Mouse (Mus musculus) forebrain, embryonic 14.5 days (tissue): ENCODE results near the gene Acbd4. TPM values are rescaled to one million over a fixed set of nuclear protein-coding genes. Genes with fewer than 3 reads are reported as not detected.

Experiments
- ATAC-seq: fragments of 200-750 bp; cut with Nextera tagmentation; 2 replicates; pipeline ENCODE4 v1.8.0; 2017; ENCODE audit warnings: mild to moderate bottlenecking, moderate library complexity
- DNase-seq: peaks from one replicate; pipeline ENCODE4 v3.0.0-alpha.2; 2015; ENCODE audit warnings: low spot score
- H3K27ac ChIP-seq: fragments of 300-500 bp; sonication (generic); 2 replicates; pipeline ENCODE4 v1.5.1; 2014; ENCODE audit warnings: low read depth, mild to moderate bottlenecking, control low read depth, low read length, moderate library complexity
- H3K27me3 ChIP-seq: fragments of 300-500 bp; sonication (generic); replicated peaks from 2 replicates; pipeline ENCODE4 v1.6.1; 2014; ENCODE audit warnings: low read length, control low read depth, mixed read lengths; ENCODE audit not compliant: control insufficient read depth, insufficient read depth
- H3K36me3 ChIP-seq: fragments of 300-500 bp; sonication (generic); 2 replicates; pipeline ENCODE4 v1.6.1; 2014; ENCODE audit warnings: low read length, control low read depth; ENCODE audit not compliant: control insufficient read depth, insufficient read depth
- H3K4me1 ChIP-seq: fragments of 300-500 bp; sonication (generic); 2 replicates; pipeline ENCODE4 v1.6.1; 2014; ENCODE audit warnings: antibody characterized with exemption, low read length, control low read depth; ENCODE audit not compliant: control insufficient read depth, insufficient read depth
- H3K4me2 ChIP-seq: fragments of 300-500 bp; sonication (generic); 2 replicates; pipeline ENCODE4 v1.6.1; 2014; ENCODE audit warnings: mild to moderate bottlenecking, control low read depth, low read length
- H3K4me3 ChIP-seq: fragments of 300-500 bp; sonication (generic); 2 replicates; pipeline ENCODE4 v1.5.1; 2014; ENCODE audit warnings: low read depth, low read length, control low read depth
- H3K9ac ChIP-seq: fragments of 300-500 bp; sonication (generic); 2 replicates; pipeline ENCODE4 v1.6.1; 2014; ENCODE audit warnings: mild to moderate bottlenecking, low read length, control low read depth, moderate library complexity
- H3K9me3 ChIP-seq: fragments of 300-500 bp; sonication (generic); replicated peaks from 2 replicates; pipeline ENCODE4 v1.6.1; 2016; ENCODE audit warnings: low read length, control low read depth, mixed read lengths; ENCODE audit not compliant: control insufficient read depth
- WGBS: fragments of 180-500 bp; shearing (Covaris S2); extraction: QIAGEN DNeasy Blood & Tissue Kit; methylation state at CpG from one replicate; pipeline ENCODE4 v1.1.7; 2014; 5-methylcytosine and 5-hydroxymethylcytosine counted together
- polyA plus RNA-seq: library from polyadenylated mRNA; unstranded; fragments of >200 nt; fragmentation: Nextera tagmentation; extraction: Ambion mirVana; gene quantifications from 2 replicates; pipeline ENCODE4 v1.2.1, GENCODE M21; 2014

Acbd4 gene
- polyA plus RNA-seq, 1 experiment from 2014 or later = 11.8 TPM

- ATAC-seq (no peak), DNase-seq (no peak)
- Histone ChIP-seq H3K9ac (peak overlapping the region; percentile 32; the same call in 1 of the 2 replicates), H3K36me3 (peaks cover 13% of the 10 kb centered on the region; the same call in 1 of the 2 replicates), H3K4me3 (no peak overlapping the region), H3K4me2 (peak overlapping the region; percentile 51), H3K27me3 (no peaks in the 10 kb centered on the region), H3K9me3 (no peaks in the 10 kb centered on the region), H3K4me1 (peaks cover 9% of the 10 kb centered on the region), H3K27ac (peak overlapping the region; percentile 92; the same call in 1 of the 2 replicates)
- 29% methylated on average over 1 of the region's 1 CpGs for WGBS
Observed at GRCm38 (mm10) chr11:103141944-103142255, 40.4 kb downstream of the Acbd4 start.

GRCm38 (mm10) chr11:103142441-103143182 lies 41.1 kb downstream of the Acbd4 start:
- peak overlapping the region; percentile 92 for H3K27ac ChIP-seq
- H3K4me3 ChIP-seq = peak overlapping the region; percentile 23
- H3K4me1 ChIP-seq = peaks cover 9% of the 10 kb centered on the region
- peak overlapping the region; percentile 64 for H3K9ac ChIP-seq
- H3K27me3 ChIP-seq = no peaks in the 10 kb centered on the region
- peak overlapping the region; percentile 51 for H3K4me2 ChIP-seq
- DNase-seq = peak; percentile 95
- H3K9me3 ChIP-seq = no peaks in the 10 kb centered on the region
- peak; percentile 97 for ATAC-seq
- 29% methylated on average over 8 of the region's 8 CpGs for WGBS
- peaks cover 13% of the 10 kb centered on the region; the same call in 1 of the 2 replicates for H3K36me3 ChIP-seq

GRCm38 (mm10) chr11:103144309-103145285 lies 43.1 kb downstream of the Acbd4 start:
- Histone ChIP-seq H3K27ac (no peak overlapping the region), H3K9me3 (no peaks in the 10 kb centered on the region), H3K9ac (no peak overlapping the region), H3K4me3 (no peak overlapping the region), H3K36me3 (0 out of 2 replicates have a peak, but pooled peaks cover 6% of the 10 kb centered on the region), H3K27me3 (no peaks in the 10 kb centered on the region), H3K4me2 (no peak overlapping the region), H3K4me1 (peaks cover 9% of the 10 kb centered on the region)
- ATAC-seq (no peak), DNase-seq (no peak)
- WGBS = 45% methylated on average over 12 of the region's 12 CpGs

GRCm38 (mm10) chr11:103146386-103146785 lies 44.9 kb downstream of the Acbd4 start:
- no peak overlapping the region for H3K4me3 ChIP-seq
- H3K27me3 ChIP-seq = no peaks in the 10 kb centered on the region
- DNase-seq = no peak
- H3K36me3 ChIP-seq = no peaks in the 10 kb centered on the region
- no peaks in the 10 kb centered on the region for H3K9me3 ChIP-seq
- ATAC-seq = no peak
- no peak overlapping the region for H3K27ac ChIP-seq
- peaks cover 9% of the 10 kb centered on the region for H3K4me1 ChIP-seq
- H3K9ac ChIP-seq = no peak overlapping the region
- 84% methylated on average over 4 of the region's 4 CpGs for WGBS
- no peak overlapping the region for H3K4me2 ChIP-seq

GRCm38 (mm10) chr11:103147766-103148165 lies 46.3 kb downstream of the Acbd4 start:
- no peak overlapping the region for H3K4me2 ChIP-seq
- H3K9ac ChIP-seq = no peak overlapping the region
- H3K27ac ChIP-seq = no peak overlapping the region
- H3K4me1 ChIP-seq = peaks cover 4% of the 10 kb centered on the region
- DNase-seq = no peak
- H3K9me3 ChIP-seq = no peaks in the 10 kb centered on the region
- WGBS = 55% methylated on average over 4 of the region's 4 CpGs
- no peaks in the 10 kb centered on the region for H3K36me3 ChIP-seq
- H3K4me3 ChIP-seq = no peak overlapping the region
- no peaks in the 10 kb centered on the region for H3K27me3 ChIP-seq
- no peak for ATAC-seq

GRCm38 (mm10) chr11:103149771-103150170 lies 48.3 kb downstream of the Acbd4 start:
- Histone ChIP-seq H3K27me3 (no peaks in the 10 kb centered on the region), H3K9me3 (no peaks in the 10 kb centered on the region), H3K9ac (no peak overlapping the region), H3K36me3 (no peaks in the 10 kb centered on the region), H3K4me1 (no peaks in the 10 kb centered on the region), H3K27ac (no peak overlapping the region), H3K4me3 (no peak overlapping the region), H3K4me2 (no peak overlapping the region)
- WGBS = 91% methylated on average over 4 of the region's 4 CpGs
- no peak for DNase-seq
- no peak for ATAC-seq

GRCm38 (mm10) chr11:103158621-103159478 lies 57.4 kb downstream of the Acbd4 start:
- WGBS = under 1% methylated on average over 25 of the region's 25 CpGs
- H3K27me3 ChIP-seq = no peaks in the 10 kb centered on the region
- no peaks in the 10 kb centered on the region for H3K9me3 ChIP-seq
- peak; percentile 83 for DNase-seq
- no peaks in the 10 kb centered on the region for H3K36me3 ChIP-seq
- ATAC-seq = peak; percentile 95
- H3K27ac ChIP-seq = no peak overlapping the region
- H3K4me1 ChIP-seq = no peaks in the 10 kb centered on the region
- peak overlapping the region; percentile 43 for H3K4me2 ChIP-seq
- no peak overlapping the region for H3K9ac ChIP-seq
- H3K4me3 ChIP-seq = peak overlapping the region; percentile 5; the same call in 1 of the 2 replicates

- DNase-seq (no peak), ATAC-seq (no peak)
- Histone ChIP-seq H3K27ac (no peak overlapping the region), H3K4me1 (no peaks in the 10 kb centered on the region), H3K27me3 (no peaks in the 10 kb centered on the region), H3K36me3 (no peaks in the 10 kb centered on the region), H3K4me2 (no peak overlapping the region), H3K9ac (no peak overlapping the region), H3K9me3 (no peaks in the 10 kb centered on the region), H3K4me3 (no peak overlapping the region)
- WGBS = 92% methylated on average over 11 of the region's 11 CpGs
Observed at GRCm38 (mm10) chr11:103160738-103161137, 59.3 kb downstream of the Acbd4 start.
